Mouse (Mus musculus) kidney, postnatal 4 days (tissue): ENCODE data around the gene Cygb.
A peak's percentile ranks its signal among the peaks of the same experiment; 100 is the strongest.
"Not testable (repeated sequence)": the region's sequence is repeated elsewhere in the genome, so short reads cannot be mapped to it uniquely, and the experiment has no call there.

ENCODE experiments used
- DNase-seq, 2 experiments: peaks; one replicate each; pipeline ENCODE4 v3.0.0; 2021; ENCODE audit warnings: mixed read lengths in 2 of 2

Gene Cygb

GRCm38 (mm10) chr11:116615735-116616437, 38.2 kb downstream of the Cygb start:
- DNase-seq = peak; percentile 60 to 76

DNA sequence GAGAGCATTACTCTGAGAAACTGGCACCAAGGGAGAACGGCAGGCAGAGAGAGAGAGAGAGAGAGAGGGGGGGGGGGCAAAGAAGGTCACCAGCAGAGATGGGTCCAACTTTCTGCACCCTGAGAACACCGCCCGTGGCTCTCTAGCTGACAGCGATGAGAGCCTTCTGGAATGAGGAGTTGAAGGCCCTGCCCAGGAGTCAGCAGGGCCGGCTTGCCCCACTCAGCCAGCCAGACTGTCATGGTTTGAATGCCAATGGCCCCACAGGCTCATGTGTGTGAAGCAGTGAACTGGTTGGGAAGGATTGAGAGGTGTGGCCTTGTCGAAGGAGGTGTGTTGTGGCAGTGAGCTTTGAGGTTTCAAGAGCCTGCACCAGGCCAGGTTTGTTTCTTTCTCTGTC, 40.9 kb downstream of the Cygb start:
- DNase-seq = no peak

GRCm38 (mm10) chr11:116612554-116612953, 41.6 kb downstream of the Cygb start:
- DNase-seq = no peak

DNA sequence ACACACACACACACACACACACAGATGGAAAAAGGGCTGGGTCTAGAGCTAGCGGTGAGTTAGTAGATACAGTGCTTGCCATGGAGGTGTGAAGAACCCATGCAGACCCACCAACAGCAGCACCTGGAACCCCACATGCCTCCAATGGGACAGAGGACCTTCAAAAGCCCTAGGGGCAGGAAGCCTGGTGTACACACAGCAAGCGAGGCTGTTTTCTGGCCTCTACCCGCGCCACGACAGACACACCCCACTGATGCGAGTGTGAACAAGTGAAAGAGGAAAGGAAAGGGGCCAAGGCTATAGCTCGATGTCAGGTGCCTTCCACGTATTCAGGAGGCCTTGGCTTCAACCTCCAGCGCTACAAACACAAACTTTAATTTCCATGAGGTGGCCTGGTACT, 42.2 kb downstream of the Cygb start:
- DNase-seq = no peak

GRCm38 (mm10) chr11:116611168-116611567, 42.9 kb downstream of the Cygb start:
- DNase-seq = not testable (repeated sequence)

- DNase-seq = no peak
Measured at GRCm38 (mm10) chr11:116609965-116610630, 44.0 kb downstream of the Cygb start.

DNA sequence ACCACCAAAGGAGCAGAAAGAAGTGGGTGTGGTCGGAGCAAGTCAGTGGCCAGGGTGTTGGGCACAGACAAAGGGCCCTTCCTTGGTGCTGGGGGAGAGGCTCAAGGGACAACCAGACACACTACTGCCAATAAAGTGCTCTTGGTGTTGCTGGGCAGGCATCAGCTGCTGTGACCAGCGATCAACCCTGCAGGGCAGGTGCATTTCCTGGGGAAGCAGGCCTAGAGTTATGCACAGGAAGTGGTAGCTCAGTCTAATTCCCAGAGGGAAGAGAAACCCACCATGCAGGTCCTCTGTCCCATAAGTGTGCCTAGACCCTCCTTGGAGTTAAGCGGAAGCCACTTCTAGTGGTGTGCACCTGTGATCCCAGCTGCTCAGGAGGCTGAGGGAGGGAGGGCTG, 46.4 kb downstream of the Cygb start:
- DNase-seq = no peak

- DNase-seq = no peak
Measured at GRCm38 (mm10) chr11:116604097-116604496, 50.0 kb downstream of the Cygb start.

GRCm38 (mm10) chr11:116603339-116603738, 50.8 kb downstream of the Cygb start:
- DNase-seq = peak; percentile 64 to 66

DNA sequence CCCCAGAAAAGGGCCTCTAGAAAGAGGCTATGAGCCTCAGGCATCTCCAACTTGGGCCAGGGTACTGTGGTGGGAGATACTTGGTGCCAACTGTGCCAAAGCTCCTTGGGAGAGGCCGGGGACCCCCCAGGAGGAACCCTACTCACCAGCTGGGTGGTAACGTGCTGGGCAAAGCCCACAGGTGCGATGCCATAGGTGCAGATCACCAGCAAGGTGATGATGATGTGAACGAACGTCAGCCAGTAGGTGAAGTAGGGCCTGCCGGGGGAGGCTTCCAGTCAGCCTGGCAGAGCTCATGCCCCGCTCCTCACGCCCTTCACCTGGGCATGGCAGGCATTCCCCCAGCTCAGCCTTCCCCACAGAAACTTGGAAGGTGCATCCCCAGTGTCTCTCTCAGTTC, 52.1 kb downstream of the Cygb start:
- no peak for DNase-seq

DNA sequence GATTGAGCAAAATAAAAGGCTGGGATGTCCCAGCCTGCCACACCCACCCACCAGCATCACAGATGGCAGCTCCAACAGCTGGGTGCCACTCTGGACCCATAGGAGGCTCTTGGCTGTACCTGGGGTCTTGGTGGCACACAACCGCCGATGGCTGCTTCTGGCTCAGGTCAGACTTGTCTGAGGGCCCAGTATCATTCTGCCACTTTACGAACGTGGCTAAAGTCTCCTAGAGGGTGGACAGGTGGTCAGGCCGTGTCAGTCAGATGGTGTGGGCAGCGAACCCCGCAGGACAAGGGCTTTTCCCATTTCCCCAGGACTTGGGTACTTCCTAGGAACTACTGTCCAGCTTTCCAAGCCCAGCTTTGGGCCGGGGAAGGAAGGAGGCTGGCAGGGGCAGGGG, 52.9 kb downstream of the Cygb start:
- DNase-seq = no peak

DNA sequence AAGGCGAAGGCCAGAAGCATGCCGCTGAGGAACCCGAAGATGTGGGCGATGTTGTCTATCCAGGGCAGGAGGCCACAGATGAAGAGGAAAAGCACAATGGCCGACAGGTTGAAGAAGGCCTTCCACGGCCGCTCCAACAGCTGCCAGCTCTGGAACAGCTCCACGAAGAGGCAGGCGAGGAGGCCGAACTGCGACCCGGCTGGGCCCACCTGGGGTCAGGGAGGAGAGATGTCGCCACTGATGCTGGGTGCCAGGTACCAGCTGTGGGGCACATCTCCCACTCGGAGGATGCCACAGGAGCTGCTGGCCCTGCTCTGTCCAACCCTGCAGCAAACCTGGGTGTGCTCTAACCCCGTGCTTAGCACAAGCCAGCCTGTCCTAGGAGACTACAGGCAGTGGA, 54.9 kb downstream of the Cygb start:
- DNase-seq = no peak

DNA sequence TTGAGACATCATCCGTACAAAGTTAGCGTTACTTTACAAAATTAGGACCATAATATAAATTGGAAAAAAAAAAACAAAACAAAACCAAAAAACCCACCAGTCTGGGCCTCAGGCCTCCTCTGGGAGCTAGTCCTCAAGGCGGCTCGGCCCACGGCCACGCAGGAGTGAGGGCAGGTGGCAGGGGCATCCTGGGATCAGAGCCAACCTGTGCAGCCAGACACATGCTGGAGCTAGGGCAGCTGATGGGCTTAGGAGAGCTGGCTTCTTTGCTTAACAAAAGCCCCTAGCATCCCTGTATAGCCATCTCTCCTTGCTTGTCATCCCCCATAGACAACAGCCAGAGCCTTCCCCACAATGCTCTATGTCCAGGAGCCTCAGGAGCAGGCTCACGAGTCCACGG, 55.9 kb downstream of the Cygb start:
- DNase-seq = no peak

GRCm38 (mm10) chr11:116596766-116597165, 57.3 kb downstream of the Cygb start:
- no peak for DNase-seq
